Mouse (Mus musculus): Measurements from ENCODE around the gene Psmd13.
"Not testable (repeated sequence)": the region's sequence is repeated elsewhere in the genome, so short reads cannot be mapped to it uniquely, and the experiment has no call there.

Psmd13 gene

DNA sequence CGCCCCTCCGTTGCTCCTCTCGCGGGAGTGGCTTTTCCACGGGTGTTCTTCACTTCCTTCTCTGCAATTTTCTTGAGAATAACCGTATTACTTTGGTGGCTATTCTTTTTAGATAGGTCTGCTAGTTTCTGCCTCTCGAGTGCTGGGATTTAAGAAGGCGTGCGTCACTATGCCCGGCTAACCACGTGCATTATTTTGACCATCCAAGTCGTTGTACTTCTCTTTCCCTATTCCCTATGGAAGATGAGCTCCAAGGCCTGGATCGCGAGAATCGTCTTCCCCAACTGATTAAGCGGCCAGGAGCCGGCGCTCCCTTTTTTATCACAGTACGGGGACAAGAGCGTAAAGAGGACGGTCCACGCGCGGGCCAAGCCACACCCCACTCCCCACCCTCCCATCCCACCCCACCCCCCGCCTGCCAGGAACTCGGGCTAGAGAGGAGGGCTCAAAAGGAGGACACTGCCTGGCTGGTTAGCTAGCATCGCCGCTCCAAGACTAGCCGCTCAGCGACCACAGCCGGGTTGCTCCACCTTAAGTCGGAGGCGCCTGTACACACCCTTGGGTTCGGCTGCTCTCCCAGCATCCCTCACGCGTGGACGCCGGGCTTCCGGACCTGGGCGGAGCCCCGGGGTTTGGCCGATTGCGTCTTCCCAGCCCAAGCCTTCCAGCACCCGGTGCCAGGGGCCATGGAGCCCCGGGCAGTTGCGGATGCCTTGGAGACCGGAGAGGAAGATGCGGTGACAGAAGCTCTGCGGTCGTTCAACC lies 24.8 kb upstream of the Psmd13 start, which contains the start of gene Ric8a:
TSS of gene Ric8a (plus strand) at position 173 of the 765 bp plus-strand sequence.
- peak; percentile 85 for DNase-seq (ENCODE audit: low spot score)

DNA sequence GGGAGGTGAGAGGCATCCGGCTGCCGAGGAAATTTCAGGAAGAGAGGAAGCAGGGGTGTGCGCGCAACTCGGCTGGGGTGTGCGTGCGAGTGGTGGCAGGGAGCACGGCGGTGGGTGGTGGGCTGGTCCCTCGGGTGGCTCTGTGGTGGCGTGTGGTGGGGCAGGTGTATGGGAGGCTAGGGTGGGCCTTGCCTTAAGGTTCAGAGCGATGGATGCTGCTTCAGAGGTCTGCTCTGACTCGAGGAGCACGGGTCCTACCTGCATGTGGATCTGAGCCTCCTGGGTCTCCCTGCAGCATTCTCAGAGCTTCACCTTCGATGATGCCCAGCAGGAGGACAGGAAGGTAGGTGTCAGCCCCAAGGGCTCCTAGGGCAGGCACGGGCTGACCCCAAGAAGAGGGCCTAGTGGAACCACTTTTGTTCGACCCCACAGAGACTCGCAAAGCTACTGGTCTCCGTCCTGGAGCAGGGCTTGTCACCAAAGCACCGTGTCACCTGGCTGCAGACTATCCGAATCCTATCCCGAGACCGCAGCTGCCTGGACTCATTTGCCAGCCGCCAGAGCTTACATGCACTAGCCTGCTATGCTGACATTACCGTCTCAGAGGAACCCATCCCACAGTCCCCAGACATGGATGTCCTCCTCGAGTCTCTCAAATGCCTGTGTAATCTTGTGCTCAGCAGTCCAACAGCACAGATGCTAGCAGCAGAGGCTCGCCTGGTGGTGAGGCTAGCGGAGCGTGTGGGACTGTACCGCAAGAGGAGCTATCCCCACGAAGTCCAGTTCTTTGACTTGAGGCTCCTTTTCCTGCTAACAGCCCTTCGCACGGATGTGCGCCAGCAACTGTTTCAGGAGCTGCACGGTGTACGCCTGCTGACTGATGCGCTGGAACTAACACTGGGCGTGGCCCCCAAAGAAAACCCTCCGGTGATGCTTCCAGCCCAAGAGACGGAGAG lies 23.9 kb upstream of the Psmd13 start, which contains the start of gene Bet1l:
TSS of gene Bet1l (minus strand) at position 28 of the 956 bp plus-strand sequence.
- DNase-seq (ENCODE audit: low spot score) = no peak

GRCm38 (mm10) chr7:140858746-140859145 lies 23.0 kb upstream of the Psmd13 start:
- DNase-seq (ENCODE audit: low spot score) = no peak

- DNase-seq (ENCODE audit: low spot score) = no peak
Observed at GRCm38 (mm10) chr7:140859997-140860396, 21.8 kb upstream of the Psmd13 start.

- DNase-seq (ENCODE audit: low spot score) = no peak
Observed at GRCm38 (mm10) chr7:140860728-140861127, 21.0 kb upstream of the Psmd13 start.

DNA sequence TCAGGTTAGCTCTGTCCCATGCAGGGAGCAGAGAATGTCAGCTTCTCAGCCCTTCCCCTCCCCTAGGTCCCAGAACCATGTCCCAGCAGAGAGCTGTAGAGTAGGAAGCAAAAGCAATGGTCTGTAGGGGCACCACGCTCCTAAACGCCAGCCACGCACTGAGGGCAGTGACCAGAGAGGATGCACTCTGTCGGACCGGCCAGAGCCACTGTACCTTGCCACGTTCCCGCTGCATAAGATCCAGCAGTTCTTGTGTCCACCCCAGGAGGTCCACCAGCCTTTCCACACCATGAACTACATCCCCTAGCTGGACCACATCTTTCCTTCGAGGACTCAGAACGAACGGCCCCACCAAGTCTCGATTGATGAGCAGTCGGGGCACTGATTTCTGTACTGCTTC lies 17.0 kb upstream of the Psmd13 start:
- no peak for DNase-seq (ENCODE audit: low spot score)

DNA sequence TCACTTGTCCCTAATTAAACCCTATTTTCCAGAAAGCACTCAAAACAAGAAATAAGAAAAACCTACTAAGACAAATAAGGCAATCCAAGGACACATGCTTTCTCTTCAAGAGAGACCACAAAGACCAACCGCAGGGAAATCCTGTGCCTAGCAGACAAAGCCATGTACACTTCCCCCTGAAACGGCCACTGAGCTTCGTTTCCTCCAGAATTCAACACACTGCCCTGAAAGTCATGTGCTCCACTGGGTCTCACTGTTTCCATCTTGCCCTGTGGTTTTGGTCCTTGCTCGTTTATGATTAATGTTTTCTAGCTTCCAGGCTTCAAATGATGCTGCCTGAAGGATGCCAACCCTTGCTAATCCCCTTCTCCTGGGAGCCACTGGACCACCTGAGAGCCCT lies 7.5 kb upstream of the Psmd13 start:
- DNase-seq (ENCODE audit: low spot score) = no peak

GRCm38 (mm10) chr7:140877364-140877763 lies 4.4 kb upstream of the Psmd13 start:
- no peak for DNase-seq (ENCODE audit: low spot score)

DNA sequence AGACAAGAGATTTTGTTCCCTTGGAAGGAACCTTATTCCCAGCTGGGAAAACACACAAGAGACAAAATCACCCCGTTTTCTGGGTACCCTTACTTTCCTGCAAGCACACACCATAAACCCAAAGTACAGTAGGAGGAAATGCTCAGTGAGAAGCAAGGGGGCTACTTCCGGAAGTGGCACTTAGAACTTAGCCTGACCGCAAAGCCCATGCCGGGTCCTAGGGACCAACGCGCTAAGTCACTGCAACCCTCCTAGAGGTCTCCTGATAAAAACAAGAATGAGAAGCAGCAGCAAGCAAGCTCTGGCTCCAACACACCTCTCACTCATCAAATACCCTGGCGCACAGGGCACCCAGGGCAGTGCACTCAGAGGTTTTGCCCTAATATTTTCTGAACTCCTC lies 2.4 kb upstream of the Psmd13 start:
- no peak for DNase-seq (ENCODE audit: low spot score)

- DNase-seq (ENCODE audit: low spot score) = peak; percentile 26
Observed at GRCm38 (mm10) chr7:140880419-140880818, 1.3 kb upstream of the Psmd13 start.

DNA sequence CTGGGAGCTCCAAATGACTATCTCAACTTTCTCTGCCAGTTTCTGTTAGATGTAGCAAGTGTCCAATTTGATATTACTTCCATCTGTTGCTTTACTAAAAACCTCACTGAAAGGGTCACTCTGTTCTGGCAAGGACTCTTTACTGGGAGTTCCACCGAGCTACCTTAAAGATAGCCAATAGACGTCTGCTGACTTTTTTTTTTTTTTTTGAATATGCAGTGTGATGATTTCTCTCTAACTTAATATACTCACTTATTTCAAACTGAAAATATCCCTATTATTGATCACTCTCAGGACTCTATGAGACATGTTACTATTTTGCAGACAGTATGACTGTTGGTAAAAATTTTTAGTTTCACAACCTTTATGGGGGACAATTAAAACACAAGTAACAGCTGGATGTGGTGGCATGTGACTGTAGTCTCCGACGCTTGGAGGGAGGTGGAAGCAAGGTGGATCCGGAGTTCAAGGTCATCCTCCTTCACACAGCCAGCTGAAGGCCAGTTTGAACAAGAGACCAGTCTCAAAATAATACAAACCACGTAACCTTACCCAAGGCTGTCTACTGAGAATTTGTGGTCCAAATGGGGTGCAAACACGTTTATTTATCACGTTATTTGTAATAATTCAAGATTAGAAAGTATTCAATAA lies 778 bp upstream of the Psmd13 start:
- DNase-seq (ENCODE audit: low spot score) = no peak

DNA sequence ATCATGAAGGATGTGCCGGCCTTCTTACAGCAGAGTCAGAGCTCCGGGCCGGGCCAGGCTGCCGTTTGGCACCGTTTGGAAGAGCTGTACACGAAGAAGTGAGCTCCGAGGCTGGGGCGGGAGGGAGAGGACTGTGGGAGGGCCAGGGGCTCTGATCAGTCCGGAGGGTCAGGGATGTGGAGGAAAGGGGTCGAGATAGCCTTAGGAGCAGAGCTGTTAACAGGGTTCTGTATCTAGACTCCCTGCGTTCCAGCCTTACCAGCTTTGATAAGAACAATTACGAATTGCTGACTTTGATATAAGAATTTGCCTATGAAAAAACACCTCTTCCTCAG lies 668 bp downstream of the Psmd13 start:
- DNase-seq (ENCODE audit: low spot score) = no peak

DNA sequence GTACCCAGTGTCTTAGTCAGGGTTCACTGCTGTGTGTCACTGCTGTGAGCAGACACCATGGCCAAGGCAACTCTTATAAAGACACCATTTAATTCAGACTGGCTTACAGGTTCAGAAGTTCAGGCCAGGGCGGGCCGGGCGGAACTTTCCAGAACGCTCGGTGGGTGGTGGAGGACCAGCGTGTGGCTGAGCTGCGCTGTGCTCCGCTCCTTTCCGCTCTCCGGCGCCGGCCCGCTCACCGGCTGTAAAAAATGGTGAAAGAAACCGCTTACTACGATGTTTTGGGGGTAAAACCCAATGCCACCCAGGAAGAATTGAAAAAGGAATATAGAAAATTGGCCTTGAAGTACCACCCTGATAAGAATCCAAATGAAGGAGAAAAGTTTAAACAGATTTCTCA lies 8.9 kb downstream of the Psmd13 start:
- not testable (repeated sequence) for DNase-seq (ENCODE audit: low spot score)

DNA sequence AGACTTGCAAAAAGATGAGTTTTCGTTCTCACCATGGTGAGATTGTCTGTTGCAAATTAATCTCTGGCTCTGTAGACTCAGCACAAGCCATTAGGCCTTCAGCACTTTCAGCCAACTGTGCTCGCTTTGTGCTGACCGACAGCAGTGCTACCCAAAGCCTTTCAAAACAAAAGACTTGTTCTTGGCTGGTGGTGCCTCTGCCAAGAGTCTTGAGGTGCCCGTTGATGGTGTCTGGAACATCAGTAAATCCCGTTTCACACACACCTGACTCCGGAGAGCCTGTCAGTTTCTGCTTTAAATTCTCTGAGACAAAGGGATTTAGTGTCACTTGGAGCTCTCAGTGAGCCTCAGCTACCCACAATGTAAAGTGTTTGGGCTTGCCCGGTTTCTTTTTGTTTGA lies 12.3 kb downstream of the Psmd13 start:
- no peak for DNase-seq (ENCODE audit: low spot score)

GRCm38 (mm10) chr7:140894611-140895010 lies 12.8 kb downstream of the Psmd13 start:
- no peak for DNase-seq (ENCODE audit: low spot score)

DNA sequence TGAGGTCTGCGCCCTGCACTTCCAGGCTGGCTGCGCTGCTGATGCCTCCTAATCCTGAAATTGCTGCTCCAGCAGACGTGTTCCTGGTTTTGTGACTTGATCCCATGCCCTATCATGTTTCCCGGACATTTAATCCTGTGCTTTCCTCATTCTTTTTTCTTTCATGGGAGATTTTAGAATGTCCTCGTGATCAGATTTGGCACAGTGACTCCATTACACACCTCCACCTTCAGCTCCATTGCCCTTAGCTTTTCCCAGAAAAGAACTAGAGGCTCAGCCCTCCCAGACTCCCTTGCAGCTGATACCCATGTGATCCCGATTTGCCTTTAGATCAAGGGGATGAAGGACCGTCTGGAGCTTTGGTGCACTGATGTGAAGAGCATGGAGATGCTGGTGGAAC lies 16.1 kb downstream of the Psmd13 start:
- no peak for DNase-seq (ENCODE audit: low spot score)

GRCm38 (mm10) chr7:140899121-140899520 lies 17.4 kb downstream of the Psmd13 start:
- no peak for DNase-seq (ENCODE audit: low spot score)

DNA sequence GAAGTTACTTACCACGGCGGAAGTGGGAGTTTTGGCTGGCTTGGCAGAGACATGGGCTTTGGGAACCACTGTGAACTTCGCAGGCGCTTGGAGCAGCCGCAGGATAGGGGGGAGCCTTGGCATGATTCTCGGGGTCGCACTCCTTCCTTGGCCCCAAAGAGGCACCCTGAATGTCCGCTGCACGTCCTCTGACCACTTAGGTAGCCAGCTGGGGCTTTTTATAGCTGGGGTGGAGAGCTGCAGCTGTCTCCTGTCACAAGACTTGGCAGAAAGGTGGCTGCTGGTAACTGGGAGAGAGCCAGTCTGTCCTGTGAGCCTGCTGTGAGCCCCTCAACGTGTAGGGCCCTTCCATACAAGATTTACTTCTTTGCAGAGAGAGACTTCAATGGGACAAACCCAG lies 18.5 kb downstream of the Psmd13 start, which contains the start of gene Cox8b:
TSS of gene Cox8b (minus strand) at position 227 of the 400 bp plus-strand sequence.
- DNase-seq (ENCODE audit: low spot score) = no peak

GRCm38 (mm10) chr7:140902036-140902875 lies 20.5 kb downstream of the Psmd13 start:
- DNase-seq (ENCODE audit: low spot score) = no peak

GRCm38 (mm10) chr7:140903212-140903611 lies 21.4 kb downstream of the Psmd13 start:
- DNase-seq (ENCODE audit: low spot score) = peak; percentile 83

GRCm38 (mm10) chr7:140905642-140906081 lies 23.9 kb downstream of the Psmd13 start:
- DNase-seq (ENCODE audit: low spot score) = peak; percentile 49

All from yolk sac, embryonic 10.5 days (tissue).